Mouse (Mus musculus) cerebellum, adult (tissue): Measurements from ENCODE around the gene Tnf.

ENCODE experiments used
- ATAC-seq: cut with Nextera tagmentation; 2 replicates; pipeline ENCODE4 v1.9.2; 2017; ENCODE audit warnings: mild to moderate bottlenecking, moderate library complexity, mixed read lengths; ENCODE audit not compliant: insufficient number of reproducible peaks, low FRiP score, low TSS enrichment

Tnf gene

DNA sequence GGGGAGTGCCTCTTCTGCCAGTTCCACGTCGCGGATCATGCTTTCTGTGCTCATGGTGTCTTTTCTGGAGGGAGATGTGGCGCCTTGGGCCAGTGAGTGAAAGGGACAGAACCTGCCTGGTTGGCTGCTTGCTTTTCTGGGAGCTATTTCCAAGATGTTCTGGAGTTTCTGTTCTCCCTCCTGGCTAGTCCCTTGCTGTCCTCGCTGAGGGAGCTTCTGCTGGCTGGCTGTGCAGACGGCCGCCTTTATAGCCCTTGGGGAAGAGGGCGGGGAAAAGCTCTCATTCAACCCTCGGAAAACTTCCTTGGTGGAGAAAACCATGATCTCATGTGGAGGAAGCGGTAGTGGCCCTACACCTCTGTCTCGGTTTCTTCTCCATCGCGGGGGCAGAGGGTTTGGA is at the start of gene Tnf:
Gene Tnf, minus strand, starts transcription at position 221 of the 400 bp plus-strand sequence.
- no peak for ATAC-seq

DNA sequence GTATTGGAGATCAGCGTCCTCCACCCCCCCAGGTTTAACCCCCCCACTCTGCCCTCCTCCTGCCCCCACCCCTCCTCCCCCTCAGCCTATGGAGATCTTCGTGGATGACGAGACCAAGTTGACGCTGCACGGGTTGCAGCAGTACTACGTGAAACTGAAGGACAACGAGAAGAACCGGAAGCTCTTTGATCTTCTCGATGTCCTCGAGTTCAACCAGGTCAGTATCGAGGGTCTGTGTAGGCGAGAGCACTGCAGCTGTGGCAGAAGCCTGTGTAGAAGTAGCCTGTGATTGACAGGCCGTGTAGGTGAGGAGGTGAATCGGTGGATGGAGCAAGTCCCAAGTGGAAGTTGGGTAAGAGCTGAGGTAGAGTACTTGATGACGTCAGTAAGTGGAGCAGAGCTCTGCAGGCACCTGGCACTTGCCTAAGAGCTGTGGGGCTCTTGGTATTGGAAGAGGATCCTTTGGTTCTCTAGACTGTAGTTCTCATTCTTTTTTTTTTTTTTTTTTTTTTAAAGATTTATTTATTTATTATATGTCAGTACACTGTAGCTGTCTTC is 49.4 kb upstream of the Tnf start:
- ATAC-seq: no peak

DNA sequence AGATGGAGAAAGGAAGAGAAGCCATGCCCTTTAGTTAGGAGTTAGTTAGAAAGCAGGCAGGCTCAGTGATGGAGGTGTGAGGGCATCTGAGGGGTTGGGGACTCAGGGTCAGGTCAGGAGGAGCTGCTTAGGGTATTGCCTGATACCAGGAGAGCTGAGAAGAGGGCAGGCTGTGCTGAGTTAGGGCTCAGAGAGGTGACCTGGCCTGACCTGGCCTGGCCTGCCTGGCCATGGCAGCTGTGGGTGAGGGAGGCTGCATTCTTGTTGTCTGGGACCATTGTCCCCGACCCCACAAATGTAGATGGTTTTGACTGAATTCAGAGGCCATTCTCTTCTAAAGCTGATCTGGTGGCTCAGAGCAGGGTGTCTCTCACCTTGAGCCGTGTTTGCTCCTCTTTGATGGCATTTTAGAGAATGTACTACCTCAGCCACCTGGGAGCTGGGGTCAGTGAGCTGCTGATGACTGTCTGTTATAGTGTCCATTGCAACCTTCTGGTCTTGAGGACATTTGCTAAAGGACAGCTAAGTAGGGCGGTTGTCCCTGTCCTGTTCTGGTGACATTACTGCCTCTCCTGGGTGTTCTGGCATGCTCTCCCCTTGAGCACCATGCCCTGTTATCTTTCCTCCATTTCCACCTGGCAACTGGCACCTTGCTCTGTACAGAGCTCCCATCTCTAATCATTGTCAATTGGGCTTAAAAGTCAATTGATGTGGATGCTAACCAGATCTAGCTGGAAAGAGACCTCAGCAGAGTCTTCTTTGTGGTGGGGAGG is 48.7 kb upstream of the Tnf start:
- ATAC-seq: no peak

DNA sequence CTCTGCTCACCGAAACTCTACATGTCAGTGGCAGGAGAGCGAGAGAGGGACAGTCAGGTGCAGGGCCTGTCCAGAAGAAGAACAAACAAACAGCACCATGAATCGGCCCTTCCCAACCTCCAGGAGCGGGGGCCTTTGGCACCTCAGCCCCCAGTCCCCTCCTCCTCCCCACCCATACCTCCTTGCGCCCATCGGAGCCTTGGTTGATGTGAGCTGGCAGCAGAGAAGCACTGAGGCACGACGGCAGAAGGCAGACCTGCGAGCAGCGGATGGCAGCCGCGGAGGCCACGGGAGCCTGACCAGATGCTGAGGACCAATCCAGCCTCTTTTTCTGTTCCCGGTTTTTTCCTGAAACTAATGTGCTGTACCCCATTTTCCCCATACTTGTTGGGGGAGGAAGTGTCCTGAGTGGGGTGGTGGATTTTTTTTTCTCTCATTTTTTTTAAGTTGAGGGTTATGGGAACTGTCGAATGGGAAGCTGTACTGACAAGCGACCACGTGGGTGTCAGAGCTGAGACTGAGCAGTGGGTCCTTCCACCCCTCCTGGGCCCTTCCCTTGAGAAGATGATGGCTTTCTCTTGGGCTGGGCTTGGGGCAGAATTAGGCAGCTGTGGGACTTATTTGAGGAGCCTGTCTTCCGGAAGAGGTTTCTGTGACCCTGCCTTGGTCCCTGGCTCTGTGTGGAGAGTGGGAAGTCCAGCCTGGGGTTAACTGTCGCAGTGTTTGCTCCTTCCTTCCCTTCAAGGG is 47.8 kb upstream of the Tnf start:
- no peak for ATAC-seq

DNA sequence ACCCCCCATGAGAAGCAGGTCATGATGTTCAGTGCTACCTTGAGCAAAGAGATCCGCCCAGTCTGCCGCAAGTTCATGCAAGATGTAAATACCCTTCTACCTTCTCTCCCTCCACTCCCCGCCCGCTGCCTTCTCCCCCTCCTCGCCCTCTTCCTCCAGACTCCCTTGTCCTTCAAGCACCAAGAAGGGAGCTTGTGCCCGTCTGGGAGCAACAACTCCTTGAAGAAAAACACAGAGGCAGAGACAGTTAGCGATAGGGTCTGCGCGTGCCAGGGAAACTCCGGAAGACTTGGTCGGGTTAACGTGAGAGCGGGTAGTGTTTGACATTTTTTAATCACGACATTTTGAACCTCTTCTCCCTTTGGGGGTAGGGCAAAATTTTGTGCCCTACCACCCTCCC is 47.2 kb upstream of the Tnf start:
- ATAC-seq: no peak

DNA sequence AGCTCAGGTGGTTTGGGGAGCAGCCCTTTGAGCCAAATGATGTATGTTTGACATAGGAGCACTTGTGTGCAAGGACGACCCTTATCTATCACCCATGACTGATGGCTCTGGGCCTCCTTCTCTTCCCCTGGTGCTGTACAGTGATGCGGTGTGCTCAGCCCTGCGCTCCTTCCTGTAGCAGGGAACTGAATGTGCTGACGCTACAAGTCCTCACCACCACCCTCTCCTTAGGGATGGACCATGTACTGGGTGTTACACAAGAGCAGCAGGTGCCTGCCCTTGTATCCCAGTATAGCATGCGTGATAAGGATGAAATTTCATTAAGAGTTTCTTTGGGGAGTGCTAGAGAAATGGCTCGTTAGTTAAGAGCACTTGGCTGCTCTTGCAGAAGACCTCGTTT is 45.3 kb upstream of the Tnf start:
- ATAC-seq: no peak

DNA sequence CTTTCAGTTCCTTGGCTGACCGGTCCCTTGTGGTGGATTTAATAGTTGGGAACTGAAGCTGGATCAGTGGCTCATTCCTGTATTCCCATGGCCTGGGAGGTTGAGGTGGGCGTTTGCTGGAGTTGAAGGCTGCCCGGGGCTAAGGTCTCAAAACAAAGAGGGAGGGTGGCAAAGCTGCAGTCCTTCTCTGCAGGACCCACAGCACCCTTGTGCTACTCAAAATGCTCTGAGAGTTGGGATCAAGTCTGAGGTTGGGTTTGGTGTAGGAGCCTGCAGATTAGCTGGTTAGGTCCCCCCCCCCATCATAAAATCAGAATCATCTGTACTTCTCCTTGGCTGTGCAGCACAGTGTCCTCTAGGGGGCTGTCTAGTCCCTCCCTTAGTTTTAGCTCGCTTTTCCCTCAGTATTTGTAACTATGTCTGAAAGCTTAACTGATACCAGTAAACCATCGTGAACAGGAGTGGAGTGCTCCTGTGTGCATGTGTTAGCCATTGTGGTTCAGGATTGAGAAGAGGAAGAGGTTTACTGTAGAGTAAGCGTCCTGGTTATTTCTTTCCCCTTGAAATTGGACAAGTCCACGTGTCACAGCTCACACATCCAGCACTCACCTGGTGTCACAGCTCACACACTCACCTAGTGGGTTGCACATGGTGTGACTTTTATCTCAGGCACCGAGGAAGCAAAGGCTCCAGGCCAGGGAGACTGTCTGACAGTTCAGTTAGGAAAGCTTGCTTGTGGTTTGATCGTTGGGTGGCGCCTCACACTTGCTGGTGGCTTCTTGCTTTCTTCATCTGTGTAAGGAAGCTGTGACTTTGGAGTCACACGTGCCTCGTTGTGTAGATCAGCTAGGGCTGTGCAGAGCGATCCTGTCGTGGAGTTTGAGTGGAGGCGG is 44.2 kb upstream of the Tnf start:
- no peak for ATAC-seq

DNA sequence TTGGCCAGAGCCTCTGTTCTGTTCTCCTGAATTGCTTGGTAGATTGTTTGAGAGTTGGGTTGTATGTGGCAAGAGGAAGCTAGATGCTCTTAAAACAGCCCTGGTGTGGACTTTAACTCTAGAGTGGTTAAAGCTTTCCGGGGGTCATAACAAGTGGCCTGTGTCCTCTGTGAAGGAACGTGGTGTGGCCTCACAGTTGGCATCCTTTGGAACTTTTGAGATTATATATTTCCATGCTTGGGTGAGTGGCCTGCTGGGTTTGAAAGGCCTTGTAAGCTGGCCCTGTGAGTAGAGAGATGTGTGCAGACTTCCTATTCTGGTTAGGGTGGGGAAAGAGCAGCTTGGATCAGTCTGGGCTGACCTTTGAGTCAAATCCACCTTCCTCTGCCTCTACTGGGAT is 43.2 kb upstream of the Tnf start:
- ATAC-seq: no peak

DNA sequence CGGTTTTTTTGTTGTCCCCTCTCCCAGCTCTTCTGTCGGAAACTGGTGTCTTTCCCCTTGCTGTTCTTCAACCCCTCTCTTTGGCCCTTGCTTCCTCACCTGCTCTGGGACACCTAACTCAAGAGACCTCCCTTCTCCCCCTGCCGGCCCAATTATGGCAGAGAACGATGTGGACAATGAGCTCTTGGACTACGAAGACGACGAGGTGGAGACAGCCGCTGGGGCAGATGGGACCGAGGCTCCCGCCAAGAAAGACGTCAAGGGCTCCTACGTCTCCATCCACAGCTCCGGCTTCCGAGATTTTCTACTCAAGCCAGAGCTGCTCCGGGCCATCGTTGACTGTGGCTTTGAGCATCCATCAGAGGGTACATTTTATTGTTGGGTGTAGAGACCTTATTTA is 41.3 kb upstream of the Tnf start:
- ATAC-seq: no peak

DNA sequence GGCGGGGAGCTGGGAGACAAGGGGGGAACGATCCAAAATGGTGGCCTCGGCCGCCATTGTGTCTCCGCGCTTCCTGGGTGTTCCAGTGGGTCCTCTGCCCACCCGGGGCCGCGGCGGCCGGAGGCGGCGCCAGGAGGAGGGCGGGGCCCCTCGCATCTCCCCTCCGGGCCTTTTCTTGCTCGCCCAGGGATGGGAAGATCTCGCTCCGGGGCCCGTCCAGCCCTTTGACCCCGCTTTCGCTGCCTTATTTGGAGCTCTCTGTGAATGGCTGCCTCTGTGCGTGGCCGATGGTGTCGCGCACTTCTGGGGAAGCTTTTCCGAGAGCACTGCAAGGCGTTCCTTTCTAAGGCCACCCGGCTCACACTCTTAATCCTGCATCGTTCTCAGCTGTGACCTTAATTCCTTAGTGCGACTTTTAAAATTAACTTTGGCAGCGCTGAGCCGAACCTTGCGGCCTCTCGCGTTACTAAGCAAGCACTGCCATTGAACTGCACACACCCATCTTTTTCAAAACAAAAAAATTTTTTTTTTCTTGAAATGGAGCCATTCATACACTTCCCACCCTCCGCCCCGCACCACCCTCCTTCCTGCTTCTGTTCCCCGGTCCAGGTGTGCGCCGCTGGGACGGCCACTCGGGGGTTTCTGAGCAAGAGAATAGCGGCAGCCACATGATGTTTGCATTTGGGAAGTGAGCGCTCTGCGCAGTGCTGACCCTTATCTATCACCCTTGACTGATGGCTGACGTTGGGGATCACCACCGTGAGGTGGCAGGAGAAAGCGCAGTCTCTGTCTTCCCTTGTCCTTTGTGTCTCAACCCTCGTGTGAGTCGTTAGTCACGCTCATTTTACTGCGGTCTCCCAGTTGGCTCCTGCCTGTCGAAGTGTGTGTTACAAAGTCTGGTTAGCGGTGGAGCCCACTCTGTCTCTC is 40.5 kb upstream of the Tnf start:
- peak; percentile 26; the same call in 1 of the 2 replicates for ATAC-seq

DNA sequence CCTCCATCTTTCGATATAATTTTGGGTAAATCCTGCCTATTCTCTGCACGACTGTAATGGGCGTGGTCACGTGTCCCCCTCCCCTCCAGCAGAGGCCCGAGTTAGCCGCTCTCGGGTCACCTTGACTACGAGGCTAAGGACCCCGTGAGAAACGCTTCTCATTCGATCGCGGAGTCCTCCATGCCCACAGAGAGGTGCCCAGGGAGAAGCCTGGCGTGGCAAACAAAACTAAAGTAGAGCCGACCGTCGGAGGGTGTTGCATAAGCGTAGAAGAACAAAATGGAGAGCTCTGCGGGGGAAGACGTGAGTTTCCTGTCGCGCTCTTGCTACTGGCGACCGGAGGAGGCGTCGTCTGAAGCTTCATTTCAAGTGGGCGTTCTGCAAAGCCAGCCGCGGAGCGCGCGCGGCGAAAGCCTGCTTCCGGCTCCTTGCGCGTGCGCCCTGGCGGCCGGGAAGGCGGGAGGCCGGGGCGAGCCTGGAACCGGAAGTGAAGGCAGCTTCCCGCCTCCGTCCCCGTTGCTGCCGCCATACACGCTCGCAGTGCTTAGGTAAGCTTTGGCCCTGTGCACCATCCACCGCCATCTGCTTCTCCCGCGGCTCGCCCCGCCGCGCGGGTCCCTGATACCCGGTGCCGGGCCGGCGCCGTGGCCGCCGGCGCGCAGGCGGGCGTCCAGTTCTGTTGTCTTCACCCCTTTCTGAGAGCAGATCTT is 39.7 kb upstream of the Tnf start, which contains the start of gene Ddx39b:
Gene Ddx39b, plus strand, starts transcription at position 442 of the 710 bp plus-strand sequence.
- peak; percentile 78; the same call in 1 of the 2 replicates for ATAC-seq

DNA sequence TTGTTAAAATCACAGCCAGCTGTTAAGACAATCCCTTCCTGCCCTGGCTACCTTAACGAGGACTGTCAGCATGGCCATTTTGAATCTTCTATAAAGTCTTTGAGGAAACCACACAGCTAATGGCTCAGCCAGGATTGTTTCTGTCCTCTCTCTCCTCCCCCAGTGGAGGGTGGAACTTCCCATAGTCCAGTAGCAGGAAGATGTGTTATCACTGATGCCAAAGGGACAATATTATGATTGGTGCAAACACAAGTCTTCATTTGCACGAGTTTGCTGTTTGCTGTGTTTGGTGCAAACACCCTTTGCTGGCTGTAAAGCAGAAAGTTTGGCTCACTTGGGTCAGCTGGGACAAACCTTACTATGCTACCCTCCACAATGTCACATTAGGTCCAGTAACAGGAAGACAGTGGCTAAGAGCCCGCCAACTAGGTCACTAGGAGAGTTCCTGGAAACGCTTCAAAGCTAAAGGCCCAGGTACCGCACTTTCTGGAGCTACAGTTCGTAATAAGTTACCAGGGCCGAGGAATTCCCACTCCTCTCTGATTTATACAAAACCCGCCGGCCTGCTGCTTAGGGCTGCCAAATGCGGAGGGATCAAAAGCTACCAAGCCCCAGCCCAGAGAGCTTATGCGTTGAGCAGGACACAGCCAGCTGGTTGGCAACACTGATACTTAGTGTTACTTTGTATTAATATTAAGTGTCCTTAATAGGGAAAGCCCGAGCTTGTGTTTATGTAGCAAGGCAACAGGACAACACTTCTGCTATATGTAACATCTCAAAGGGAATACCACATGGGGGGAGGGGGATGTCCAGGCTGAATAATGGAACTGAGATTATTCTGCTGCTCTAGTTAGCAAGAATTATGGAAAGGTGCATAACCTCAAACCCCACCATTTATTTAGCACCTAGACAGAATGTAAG is 38.8 kb upstream of the Tnf start:
- ATAC-seq: no peak

DNA sequence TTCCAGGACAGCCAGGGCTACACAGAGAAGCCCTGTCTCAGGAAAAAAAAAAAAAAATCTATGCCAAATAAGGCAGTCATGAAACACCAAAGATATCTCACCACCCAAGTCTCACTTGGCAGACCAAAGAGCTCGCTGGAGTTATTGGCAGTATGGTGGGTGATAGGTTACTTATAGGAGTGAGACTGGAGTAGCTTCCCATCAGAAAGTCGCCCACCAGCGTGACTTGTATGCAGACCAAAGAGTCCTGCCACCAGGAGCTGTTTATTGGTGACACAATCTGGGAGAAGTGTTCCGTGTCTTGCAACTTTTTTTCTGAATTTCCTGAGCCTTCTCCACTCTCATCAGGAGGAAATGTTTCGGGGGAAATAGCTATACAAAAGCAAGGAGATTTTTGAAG is 37.9 kb upstream of the Tnf start:
- ATAC-seq: no peak

DNA sequence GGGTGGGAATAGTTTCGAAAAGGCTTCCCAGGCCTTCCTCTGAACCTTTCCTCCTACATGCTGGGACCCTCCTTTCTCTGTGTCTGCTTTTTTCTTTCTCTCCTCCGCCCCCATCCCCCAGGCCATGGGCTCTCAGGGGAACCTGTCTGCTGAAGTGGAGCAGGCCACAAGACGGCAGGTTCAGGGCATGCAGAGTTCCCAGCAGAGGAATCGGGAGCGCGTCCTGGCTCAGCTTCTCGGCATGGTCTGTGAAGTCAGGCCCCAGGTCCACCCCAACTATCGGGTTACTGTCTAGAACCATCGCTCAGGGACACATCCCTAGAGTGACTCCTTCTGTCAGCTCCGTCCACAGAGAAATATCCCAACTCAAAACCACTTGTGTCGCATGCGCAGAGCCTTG is 35.7 kb upstream of the Tnf start:
- ATAC-seq: no peak

DNA sequence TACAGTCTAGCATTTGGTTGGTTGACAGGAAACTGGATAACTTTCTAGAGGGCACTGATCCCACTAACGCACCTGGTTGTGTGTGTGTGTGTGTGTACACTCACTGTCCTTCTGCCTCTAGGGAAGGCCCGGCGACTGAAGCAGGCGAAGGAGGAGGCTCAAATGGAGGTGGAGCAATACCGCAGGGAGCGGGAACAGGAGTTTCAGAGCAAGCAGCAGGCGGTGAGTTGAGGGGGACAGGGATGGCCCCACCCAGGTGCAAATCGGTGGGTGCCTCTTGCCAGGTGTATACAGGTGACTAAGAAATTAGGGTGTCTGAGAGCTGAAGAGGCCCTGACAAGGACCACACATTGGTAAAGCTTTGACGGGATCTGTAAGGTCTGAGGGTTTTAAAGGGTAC is 35.2 kb upstream of the Tnf start:
- no peak for ATAC-seq

DNA sequence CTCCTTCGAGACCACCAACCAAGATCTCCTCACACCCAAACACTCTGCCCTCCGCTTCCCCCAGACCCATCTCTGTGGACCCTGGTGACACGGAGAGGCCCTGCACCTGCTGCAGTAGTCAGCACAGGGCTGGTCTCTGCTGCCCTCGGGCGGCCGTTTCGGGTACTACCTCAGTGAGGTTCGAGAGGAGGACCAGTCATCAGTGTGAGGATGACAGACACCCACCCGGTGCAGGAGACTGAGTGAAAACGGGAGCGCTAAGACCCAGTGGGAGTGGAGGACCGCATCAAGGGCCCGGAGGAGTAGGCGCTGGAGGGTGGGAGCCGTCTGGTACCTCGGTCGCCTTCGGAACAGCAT is 34.6 kb upstream of the Tnf start:
- peak; percentile 77 for ATAC-seq

DNA sequence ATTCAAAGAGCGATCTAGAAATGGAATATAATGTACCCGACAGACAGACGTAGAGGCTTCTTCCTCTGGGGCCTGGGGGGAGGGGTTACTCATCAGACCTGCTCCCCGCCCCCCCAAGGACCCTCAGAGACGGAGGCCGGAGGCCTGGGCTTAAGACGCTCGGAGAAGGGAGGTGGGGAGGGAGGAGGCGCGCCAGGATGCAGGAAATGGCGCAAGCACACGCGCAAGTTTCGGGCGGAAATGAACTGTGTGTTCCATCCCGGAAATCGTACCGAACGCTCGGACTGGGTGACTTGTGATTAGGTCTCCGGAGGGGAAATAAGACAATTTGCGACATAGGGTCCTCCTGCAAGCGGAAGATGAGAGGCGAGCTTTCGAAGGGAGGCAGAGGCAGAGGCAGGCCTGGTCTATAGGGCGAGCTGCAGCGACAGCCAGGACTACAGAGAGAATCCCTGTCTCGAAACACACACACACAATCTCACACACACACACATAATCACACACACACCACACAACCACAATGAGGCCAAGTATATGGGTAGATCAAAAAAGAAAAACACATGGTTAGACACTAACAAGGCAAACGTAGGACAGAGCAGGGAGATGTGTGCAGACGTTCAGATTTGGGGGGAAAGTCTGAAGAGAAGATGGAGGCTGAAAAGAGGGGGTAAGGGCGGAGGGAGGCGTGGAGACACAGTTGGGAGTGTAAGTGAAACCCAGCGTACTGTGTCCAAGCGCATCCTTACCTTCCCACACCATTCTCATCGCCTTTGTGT is 34.0 kb upstream of the Tnf start, which contains the start of gene Nfkbil1:
Gene Nfkbil1, minus strand, starts transcription at position 179 of the 776 bp plus-strand sequence.
- ATAC-seq: peak; percentile 59; the same call in 1 of the 2 replicates
